Mouse (Mus musculus) stomach, postnatal 0 days (tissue): ENCODE data around the gene Ppp4r4. TPM values are rescaled to one million over a fixed set of nuclear protein-coding genes. Genes with fewer than 3 reads are reported as not detected.
"Not testable (repeated sequence)": the region's sequence is repeated elsewhere in the genome, so short reads cannot be mapped to it uniquely, and the experiment has no call there.

ENCODE experiments used
- ATAC-seq: fragments of 200-750 bp; cut with Nextera tagmentation; 2 replicates; pipeline ENCODE4 v1.8.0; 2017; ENCODE audit not compliant: low FRiP score, low TSS enrichment
- DNase-seq: peaks from one replicate; pipeline ENCODE4 v3.0.0-alpha.2; 2016; ENCODE audit warnings: low spot score
- H3K27ac ChIP-seq: fragments of 300-500 bp; sonication (generic); replicated peaks from 2 replicates; pipeline ENCODE4 v1.5.1; 2014; ENCODE audit warnings: mild to moderate bottlenecking, control low read depth
- H3K27me3 ChIP-seq: fragments of 300-500 bp; sonication (generic); 2 replicates; pipeline ENCODE4 v1.6.1; 2014; ENCODE audit warnings: low read length; ENCODE audit not compliant: control insufficient read depth, insufficient read depth
- H3K36me3 ChIP-seq: fragments of 300-500 bp; sonication (generic); 2 replicates; pipeline ENCODE4 v1.6.1; 2014; ENCODE audit warnings: low read length, mixed read lengths; ENCODE audit not compliant: control insufficient read depth, insufficient read depth
- H3K4me1 ChIP-seq: fragments of 300-500 bp; sonication (generic); replicated peaks from 2 replicates; pipeline ENCODE4 v1.6.1; 2014; ENCODE audit warnings: antibody characterized with exemption; ENCODE audit not compliant: control insufficient read depth, insufficient read depth
- H3K4me2 ChIP-seq: fragments of 300-500 bp; sonication (generic); replicated peaks from 2 replicates; pipeline ENCODE4 v1.6.1; 2014; ENCODE audit warnings: low read depth, mild to moderate bottlenecking, control low read depth, moderate library complexity
- H3K4me3 ChIP-seq: fragments of 300-500 bp; sonication (generic); 2 replicates; pipeline ENCODE4 v1.5.1; 2014; ENCODE audit warnings: low read depth, low read length, control low read depth
- H3K9ac ChIP-seq: fragments of 300-500 bp; sonication (generic); 2 replicates; pipeline ENCODE4 v1.6.1; 2014; ENCODE audit warnings: mild to moderate bottlenecking, low read length, control low read depth, mixed read lengths
- H3K9me3 ChIP-seq: fragments of 300-500 bp; sonication (generic); 2 replicates; pipeline ENCODE4 v1.6.1; 2016; ENCODE audit warnings: low read length; ENCODE audit not compliant: control insufficient read depth
- CTCF ChIP-seq: IDR thresholded peaks from 2 replicates; pipeline ENCODE4 v1.5.1; 2016; ENCODE audit warnings: antibody characterized with exemption, low read depth, mild to moderate bottlenecking, moderate library complexity
- EP300 ChIP-seq: optimal IDR thresholded peaks from 2 replicates; pipeline ENCODE3; 2016; ENCODE audit warnings: antibody characterized with exemption
- WGBS: fragments of 180-500 bp; shearing (Covaris S2); extraction: QIAGEN DNeasy Blood & Tissue Kit; methylation state at CpG from one replicate; pipeline ENCODE4 v1.1.7; 2014; 5-methylcytosine and 5-hydroxymethylcytosine counted together
- polyA plus RNA-seq: library from polyadenylated mRNA; unstranded; fragments of >200 nt; fragmentation: Nextera tagmentation; extraction: Ambion mirVana; gene quantifications from 2 replicates; pipeline ENCODE4 v1.2.1, GENCODE M21; 2015

Gene Ppp4r4
- 0.38 and 0.53 TPM in 2 replicates for polyA plus RNA-seq

DNA sequence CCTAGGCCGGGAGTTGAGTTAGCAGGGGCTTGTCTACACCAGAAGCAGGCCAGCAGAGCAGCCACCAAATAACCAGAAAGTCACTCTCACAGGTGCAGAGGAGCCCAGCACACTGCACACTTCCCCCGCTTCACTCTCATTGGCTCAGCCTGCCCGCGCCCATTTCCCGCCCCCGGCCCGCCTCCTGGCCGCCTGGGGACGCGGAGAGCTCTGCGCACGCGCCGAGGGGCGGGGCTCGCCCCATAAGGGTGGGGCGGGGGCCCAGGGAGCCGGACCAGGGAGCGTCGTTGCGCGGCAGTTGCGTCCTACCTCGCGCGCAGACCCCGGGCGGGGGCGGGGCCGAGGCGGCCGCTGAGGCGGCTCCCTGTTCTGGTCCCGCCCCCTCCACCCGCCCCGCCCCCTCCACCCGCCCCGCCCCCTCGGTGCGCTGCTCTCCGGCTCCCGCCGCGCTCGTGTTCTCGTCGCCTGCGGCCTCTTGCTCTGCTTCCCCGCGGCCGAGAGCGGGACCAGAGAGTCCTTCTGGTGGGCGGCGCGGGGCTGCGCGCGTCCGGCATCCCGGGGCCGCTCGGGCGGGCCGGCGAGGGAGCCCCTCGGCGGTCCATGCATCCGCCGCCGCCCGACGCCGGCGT is at the start of gene Ppp4r4:
Gene Ppp4r4, plus strand, starts transcription at position 264 of the 629 bp plus-strand sequence.
- peak; percentile 96 for DNase-seq
- peak within 1 kb of the TSS; percentile 100 for H3K4me2 ChIP-seq
- H3K9me3 ChIP-seq = no peaks in the 10 kb centered on the region
- TF ChIP-seq EP300 (no peak), CTCF (no peak)
- peak; percentile 99 for ATAC-seq
- H3K9ac ChIP-seq = peak within 1 kb of the TSS; percentile 73
- H3K4me3 ChIP-seq = peak within 1 kb of the TSS; percentile 67
- WGBS = under 1% methylated on average over 45 of the region's 74 CpGs
- H3K4me1 ChIP-seq = 0 out of 2 replicates have a peak, but pooled peaks cover 2% of the 10 kb centered on the region
- H3K27ac ChIP-seq = no peak within 1 kb of the TSS; the same call in 1 of the 2 replicates
- H3K27me3 ChIP-seq = no peaks in the 10 kb centered on the region
- H3K36me3 ChIP-seq = no peaks in the 10 kb centered on the region

DNA sequence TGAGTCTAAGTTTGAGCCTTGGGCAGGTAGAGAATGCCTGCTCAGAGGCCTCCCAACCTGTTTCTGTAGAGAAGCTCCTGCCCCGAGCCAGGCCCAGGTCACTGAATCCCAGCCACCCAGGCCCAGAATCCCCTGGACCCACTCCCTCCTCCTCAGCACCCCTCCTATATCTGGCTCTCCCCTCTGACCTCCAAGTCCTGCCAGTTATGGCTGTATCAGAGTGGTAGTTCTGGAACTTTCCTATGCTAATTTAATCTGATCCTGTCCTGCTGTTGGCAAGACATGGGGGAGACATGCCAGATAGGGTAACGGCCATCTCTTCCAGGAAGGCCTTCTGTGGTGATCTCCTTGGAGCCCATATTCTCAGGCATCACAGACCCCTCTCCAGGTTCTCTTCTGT is 49.3 kb upstream of the Ppp4r4 start:
- no peak for DNase-seq
- H3K4me2 ChIP-seq = no peak overlapping the region
- no peak overlapping the region for H3K9ac ChIP-seq
- no peaks in the 10 kb centered on the region for H3K36me3 ChIP-seq
- H3K4me1 ChIP-seq = no peaks in the 10 kb centered on the region
- WGBS = 65% methylated on average over 2 of the region's 2 CpGs
- H3K9me3 ChIP-seq = no peaks in the 10 kb centered on the region
- H3K27ac ChIP-seq = no peak overlapping the region
- no peak for TF ChIP-seq CTCF
- TF ChIP-seq EP300 = no peak
- no peak overlapping the region for H3K4me3 ChIP-seq
- no peaks in the 10 kb centered on the region for H3K27me3 ChIP-seq
- no peak for ATAC-seq

DNA sequence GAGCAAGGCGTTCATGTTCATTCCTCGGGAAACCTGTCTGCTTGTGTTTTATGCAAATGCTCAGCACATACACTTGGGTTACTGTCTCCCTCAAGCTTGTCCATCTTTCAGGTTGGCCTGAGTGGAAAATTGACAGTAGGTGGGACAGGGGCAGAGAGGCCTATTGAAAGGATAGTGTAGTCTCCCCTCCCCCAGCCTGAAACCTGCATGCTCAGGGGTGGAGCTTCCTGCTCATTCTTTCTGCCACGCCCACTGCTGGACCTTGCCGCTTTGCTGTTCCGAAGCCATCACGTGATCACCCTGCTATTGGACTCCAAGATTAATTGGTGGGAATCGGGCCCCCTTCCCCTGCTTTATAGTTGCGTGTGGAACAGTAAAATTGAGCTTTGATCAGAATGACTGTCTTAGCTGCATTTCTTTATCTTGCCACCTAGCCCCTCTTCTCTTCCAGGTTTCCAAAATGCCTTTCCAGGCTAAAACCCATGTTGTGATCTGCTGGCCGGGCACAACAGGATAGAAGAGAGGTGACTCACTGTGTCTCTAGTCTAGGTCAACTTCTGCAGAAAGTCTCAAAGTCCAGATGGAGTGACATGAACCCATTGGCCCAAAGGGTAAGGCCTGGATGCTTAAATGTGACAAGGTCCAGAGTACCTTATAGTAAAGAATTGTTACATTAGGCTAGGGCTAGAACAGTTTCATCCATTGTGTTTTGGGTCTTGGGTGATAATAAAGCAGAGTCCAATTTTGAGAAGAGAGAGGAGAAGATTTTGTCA is 47.7 kb upstream of the Ppp4r4 start:
- H3K4me1 ChIP-seq, H3K4me2 ChIP-seq, H3K27me3 ChIP-seq, H3K4me3 ChIP-seq, H3K9ac ChIP-seq, H3K27ac ChIP-seq, ATAC-seq, H3K36me3 ChIP-seq, H3K9me3 ChIP-seq: not testable (repeated sequence)
- 51% methylated on average over 9 of the region's 9 CpGs for WGBS
- peak; percentile 38 for DNase-seq

DNA sequence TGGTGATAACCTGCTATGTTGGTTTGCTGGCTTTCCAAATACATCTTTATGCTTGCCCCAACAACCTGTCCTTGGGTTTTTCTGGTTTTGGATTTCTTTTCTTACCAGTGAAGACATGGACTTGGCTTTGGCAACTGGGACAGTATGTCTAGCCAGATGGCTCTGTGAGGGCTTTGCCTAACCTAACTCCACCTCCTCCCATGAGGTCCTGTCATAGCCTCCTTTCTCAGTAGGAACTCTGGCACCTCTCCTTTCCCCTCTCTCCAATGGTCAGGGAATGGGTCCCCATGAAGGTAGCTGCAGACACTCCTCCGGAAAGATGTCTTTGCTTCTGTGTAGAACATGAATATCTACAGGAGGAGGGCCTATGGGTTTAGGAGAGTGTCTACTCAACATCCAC is 45.4 kb upstream of the Ppp4r4 start:
- Histone ChIP-seq H3K27me3 (no peaks in the 10 kb centered on the region), H3K9ac (no peak overlapping the region), H3K36me3 (no peaks in the 10 kb centered on the region), H3K4me3 (no peak overlapping the region), H3K27ac (peak overlapping the region; percentile 36; the same call in 1 of the 2 replicates), H3K4me2 (no peak overlapping the region), H3K4me1 (no peaks in the 10 kb centered on the region), H3K9me3 (no peaks in the 10 kb centered on the region)
- DNase-seq = no peak
- 86% methylated on average over 1 of the region's 1 CpGs for WGBS
- no peak for ATAC-seq
- TF ChIP-seq CTCF = no peak
- TF ChIP-seq EP300 = no peak

DNA sequence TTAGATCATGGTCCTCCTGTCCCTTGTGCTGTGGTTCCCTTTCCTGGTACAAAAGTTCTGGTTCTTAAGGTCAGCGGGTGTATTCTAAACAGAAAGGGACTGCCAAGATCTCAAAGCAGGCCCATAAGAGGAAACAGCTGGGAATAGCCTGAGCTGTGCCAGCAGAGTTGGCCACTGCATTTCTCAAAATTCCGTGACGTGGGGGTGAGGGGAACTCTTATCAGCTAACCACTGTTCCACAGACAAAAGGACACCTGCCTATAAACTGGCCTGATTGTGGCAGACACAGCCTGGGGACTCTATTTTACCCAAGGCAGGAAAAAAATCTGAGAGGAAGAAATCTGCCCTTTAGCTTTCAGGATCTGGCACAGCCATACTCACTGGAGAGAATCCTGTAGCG is 44.8 kb upstream of the Ppp4r4 start:
- Histone ChIP-seq H3K27ac (no peak overlapping the region; the same call in 1 of the 2 replicates), H3K27me3 (no peaks in the 10 kb centered on the region), H3K9me3 (no peaks in the 10 kb centered on the region), H3K36me3 (no peaks in the 10 kb centered on the region), H3K4me2 (no peak overlapping the region), H3K4me3 (no peak overlapping the region), H3K9ac (no peak overlapping the region), H3K4me1 (no peaks in the 10 kb centered on the region)
- ATAC-seq (peak; percentile 28; the same call in 1 of the 2 replicates), DNase-seq (peak; percentile 21)
- WGBS = 28% methylated on average over 4 of the region's 4 CpGs
- TF ChIP-seq EP300 (no peak), CTCF (no peak)

DNA sequence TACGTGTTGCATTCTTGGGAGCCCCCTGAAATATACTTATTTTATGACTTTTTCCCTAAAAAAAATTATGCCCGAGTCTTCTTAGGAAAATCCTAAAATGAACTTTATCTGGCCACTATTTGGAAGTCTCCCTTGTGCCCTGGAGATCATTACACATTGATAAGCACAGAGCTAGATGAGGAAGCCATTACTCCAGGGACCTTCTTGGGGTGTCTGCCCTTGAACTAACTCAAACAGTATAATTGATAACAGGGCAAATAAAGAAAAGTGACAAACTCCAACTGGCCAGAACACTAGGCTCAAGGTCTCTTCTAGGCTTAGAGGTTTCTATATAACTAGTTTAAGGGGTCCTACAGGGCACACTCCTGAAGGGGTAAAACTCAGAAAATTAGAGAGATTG is 44.3 kb upstream of the Ppp4r4 start:
- Histone ChIP-seq H3K36me3 (no peaks in the 10 kb centered on the region), H3K4me1 (no peaks in the 10 kb centered on the region), H3K9me3 (no peaks in the 10 kb centered on the region), H3K4me2 (no peak overlapping the region), H3K4me3 (no peak overlapping the region), H3K27me3 (no peaks in the 10 kb centered on the region), H3K27ac (no peak overlapping the region; the same call in 1 of the 2 replicates), H3K9ac (no peak overlapping the region)
- ATAC-seq (peak; percentile 57), DNase-seq (no peak)
- WGBS = 67% methylated on average over 2 of the region's 2 CpGs
- TF ChIP-seq EP300 = no peak
